Mouse (Mus musculus) liver, embryonic 11.5 days (tissue): ENCODE results near the gene Tars2. TPM values are rescaled to one million over a fixed set of nuclear protein-coding genes. Genes with fewer than 3 reads are reported as not detected.

ENCODE experiments used
- ATAC-seq: fragments of 200-750 bp; cut with Nextera tagmentation; replicated peaks from 2 replicates; pipeline ENCODE4 v1.8.0; 2017; ENCODE audit warnings: moderate number of reproducible peaks, mild to moderate bottlenecking, moderate TSS enrichment, moderate library complexity; ENCODE audit not compliant: low FRiP score
- DNase-seq: peaks from one replicate; pipeline ENCODE4 v3.0.0-alpha.2; 2017; ENCODE audit warnings: low spot score
- H3K27ac ChIP-seq: fragments of 300-500 bp; sonication (generic); 2 replicates; pipeline ENCODE4 v1.5.1; 2014; ENCODE audit warnings: mild to moderate bottlenecking, low read depth, low read length, control low read depth
- H3K27me3 ChIP-seq: fragments of 300-500 bp; sonication (generic); replicated peaks from 2 replicates; pipeline ENCODE4 v1.6.1; 2014; ENCODE audit warnings: low read length, mixed read lengths; ENCODE audit not compliant: control insufficient read depth, insufficient read depth
- H3K36me3 ChIP-seq: fragments of 300-500 bp; sonication (generic); 2 replicates; pipeline ENCODE4 v1.6.1; 2014; ENCODE audit warnings: mild to moderate bottlenecking, low read length, moderate library complexity, mixed read lengths; ENCODE audit not compliant: control insufficient read depth, insufficient read depth
- H3K4me1 ChIP-seq: fragments of 300-500 bp; sonication (generic); replicated peaks from 2 replicates; pipeline ENCODE4 v1.6.1; 2014; ENCODE audit warnings: low read length, mixed read lengths; ENCODE audit not compliant: control insufficient read depth, insufficient read depth
- H3K4me2 ChIP-seq: fragments of 300-500 bp; sonication (generic); 2 replicates; pipeline ENCODE4 v1.6.1; 2014; ENCODE audit warnings: mild to moderate bottlenecking, control low read depth, moderate library complexity
- H3K4me3 ChIP-seq: fragments of 300-500 bp; sonication (generic); 2 replicates; pipeline ENCODE4 v1.5.1; 2014; ENCODE audit warnings: low read depth, low read length, control low read depth
- H3K9ac ChIP-seq: fragments of 300-500 bp; sonication (generic); 2 replicates; pipeline ENCODE4 v1.6.1; 2014; ENCODE audit warnings: low read depth, low read length, control low read depth
- H3K9me3 ChIP-seq: fragments of 300-500 bp; sonication (generic); 2 replicates; pipeline ENCODE4 v1.6.1; 2016; ENCODE audit warnings: low read length, inconsistent platforms, mixed read lengths; ENCODE audit not compliant: control insufficient read depth
- WGBS: fragments of 180-500 bp; shearing (Covaris S2); extraction: QIAGEN DNeasy Blood & Tissue Kit; methylation state at CpG from one replicate; pipeline ENCODE4 v1.1.7; 2014; 5-methylcytosine and 5-hydroxymethylcytosine counted together
- polyA plus RNA-seq: library from polyadenylated mRNA; unstranded; fragments of >200 nt; fragmentation: Nextera tagmentation; extraction: Ambion mirVana; gene quantifications from 2 replicates; pipeline ENCODE4 v1.2.1, GENCODE M21; 2014

Gene Tars2
- polyA plus RNA-seq, 1 experiment from 2014 or later: 97.9 TPM

DNA sequence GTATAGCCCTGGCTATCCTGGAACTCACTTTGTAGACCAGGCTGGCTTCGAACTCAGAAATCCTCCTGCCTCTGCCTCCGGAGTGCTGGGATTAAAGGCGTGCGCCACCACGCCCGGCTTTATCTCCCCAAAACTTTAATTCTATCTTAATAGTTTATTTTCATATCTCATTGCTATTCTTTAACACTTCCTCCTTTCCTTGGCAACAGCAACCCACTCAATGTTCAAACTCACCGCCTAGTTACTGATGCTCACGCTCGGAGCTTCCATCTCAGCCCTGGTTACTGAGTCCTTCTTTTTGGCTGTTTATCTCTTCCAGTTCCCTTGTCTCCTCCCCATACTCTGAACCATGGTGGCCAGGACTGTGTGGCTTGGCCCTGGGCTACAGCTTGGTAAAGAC, 27.7 kb downstream of the Tars2 start:
- no peak overlapping the region for H3K9ac ChIP-seq
- H3K36me3 ChIP-seq: peaks cover 11% of the 10 kb centered on the region
- no peak overlapping the region for H3K4me3 ChIP-seq
- WGBS: 96% methylated on average over 9 of the region's 9 CpGs
- H3K27ac ChIP-seq: no peak overlapping the region
- no peaks in the 10 kb centered on the region for H3K27me3 ChIP-seq
- no peak overlapping the region for H3K4me2 ChIP-seq
- no peaks in the 10 kb centered on the region for H3K9me3 ChIP-seq
- DNase-seq: no peak
- H3K4me1 ChIP-seq: peaks cover 28% of the 10 kb centered on the region
- ATAC-seq: no peak

GRCm38 (mm10) chr3:95731802-95732201, 28.2 kb downstream of the Tars2 start:
- no peak for ATAC-seq
- H3K9ac ChIP-seq: no peak overlapping the region
- H3K4me3 ChIP-seq: no peak overlapping the region

DNA sequence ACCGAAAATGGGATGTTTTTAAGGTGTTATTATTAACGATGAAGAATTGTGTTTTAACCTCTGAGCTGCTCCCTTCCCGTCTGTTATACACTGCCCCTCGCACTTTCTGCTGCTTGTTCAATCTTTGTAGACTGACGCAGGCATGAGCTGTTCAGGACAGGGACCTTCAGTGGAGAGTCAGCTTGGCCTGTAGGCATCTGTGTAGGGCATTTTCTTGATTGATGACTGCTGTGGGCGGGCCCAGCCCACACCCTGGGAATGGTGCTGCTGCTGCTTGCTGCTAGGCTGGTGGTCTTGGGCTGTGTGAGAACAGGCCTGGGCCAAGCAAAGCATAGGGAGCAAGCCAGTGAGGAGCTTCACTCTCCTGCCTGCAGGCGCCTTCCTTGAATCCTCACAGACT, 29.6 kb downstream of the Tars2 start:
- 73% methylated on average over 7 of the region's 7 CpGs for WGBS
- no peak for ATAC-seq
- Histone ChIP-seq H3K4me2 (no peak overlapping the region), H3K27me3 (no peaks in the 10 kb centered on the region), H3K9me3 (no peaks in the 10 kb centered on the region), H3K4me3 (no peak overlapping the region), H3K9ac (no peak overlapping the region), H3K27ac (no peak overlapping the region), H3K36me3 (peaks cover 4% of the 10 kb centered on the region; the same call in 1 of the 2 replicates), H3K4me1 (peaks cover 27% of the 10 kb centered on the region)
- no peak for DNase-seq

More at GRCm38 (mm10) chr3:95731802-95732201, 28.2 kb downstream of the Tars2 start:
- Histone ChIP-seq H3K27me3 (no peaks in the 10 kb centered on the region), H3K4me1 (peaks cover 27% of the 10 kb centered on the region), H3K27ac (no peak overlapping the region), H3K36me3 (peaks cover 11% of the 10 kb centered on the region), H3K4me2 (no peak overlapping the region), H3K9me3 (no peaks in the 10 kb centered on the region)
- no peak for DNase-seq
- 88% methylated on average over 4 of the region's 4 CpGs for WGBS

GRCm38 (mm10) chr3:95728906-95729305, 31.1 kb downstream of the Tars2 start:
- ATAC-seq: no peak
- H3K27ac ChIP-seq: no peak overlapping the region
- WGBS: 88% methylated on average over 2 of the region's 2 CpGs

DNA sequence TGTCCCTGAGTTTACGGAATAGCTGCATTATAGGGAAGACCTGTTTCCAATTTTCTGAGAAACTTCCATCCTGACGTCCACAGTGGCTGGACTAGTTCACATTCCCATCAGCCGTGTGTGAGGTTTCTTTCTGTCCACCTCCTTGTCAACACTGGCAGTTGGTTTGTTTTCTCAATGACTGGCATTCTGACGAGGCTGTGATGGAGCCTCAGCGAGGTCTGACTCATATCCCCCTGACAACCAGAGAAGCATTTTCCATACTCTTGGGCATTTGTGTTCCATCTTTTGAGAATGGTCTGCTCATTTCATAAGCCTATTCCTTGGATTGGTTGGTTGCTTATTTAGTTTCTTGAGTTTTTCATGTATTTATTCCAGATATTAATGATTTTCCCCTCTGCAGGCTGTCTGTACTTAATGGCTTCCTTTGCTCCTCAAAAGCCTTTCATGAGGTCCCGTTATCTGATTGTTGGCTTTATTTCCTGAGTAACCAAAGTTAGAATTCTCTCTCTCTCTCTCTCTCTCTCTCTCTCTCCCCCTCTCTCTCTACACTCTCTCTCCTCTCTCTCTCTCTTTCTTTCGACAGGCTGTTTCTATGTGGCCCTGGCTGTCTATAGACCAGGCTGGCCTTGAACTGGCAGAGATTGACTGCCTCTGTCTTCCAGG, 33.2 kb downstream of the Tars2 start:
- no peak for ATAC-seq

More at GRCm38 (mm10) chr3:95728906-95729305, 31.1 kb downstream of the Tars2 start:
- Histone ChIP-seq H3K36me3 (no peaks in the 10 kb centered on the region), H3K4me3 (no peak overlapping the region), H3K4me2 (no peak overlapping the region), H3K9me3 (no peaks in the 10 kb centered on the region), H3K9ac (no peak overlapping the region), H3K27me3 (no peaks in the 10 kb centered on the region), H3K4me1 (peaks cover 17% of the 10 kb centered on the region)
- DNase-seq: no peak

DNA sequence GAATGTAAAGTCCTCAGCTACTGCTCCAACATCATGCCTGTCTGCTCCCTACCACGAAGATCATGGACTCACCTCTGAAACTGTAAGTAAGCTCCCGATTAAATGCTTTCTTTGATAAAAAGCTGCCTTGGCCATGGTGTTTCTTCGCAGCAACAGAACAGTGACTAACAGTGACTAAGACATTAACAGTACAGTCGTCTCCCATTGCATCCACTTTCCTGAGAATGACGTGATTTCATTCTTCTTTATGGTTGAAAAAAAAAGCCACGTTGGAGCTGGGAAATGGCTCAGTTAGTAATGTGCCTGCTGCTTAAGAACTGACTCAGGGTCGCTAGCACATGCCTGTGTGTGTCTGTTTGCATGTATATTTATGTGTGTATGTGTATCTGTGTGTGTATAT, 34.1 kb downstream of the Tars2 start:
- DNase-seq: no peak
- no peaks in the 10 kb centered on the region for H3K27me3 ChIP-seq
- H3K9ac ChIP-seq: no peak overlapping the region
- H3K4me2 ChIP-seq: no peak overlapping the region
- H3K4me3 ChIP-seq: no peak overlapping the region
- H3K36me3 ChIP-seq: no peaks in the 10 kb centered on the region
- 83% methylated on average over 7 of the region's 7 CpGs for WGBS
- ATAC-seq: no peak
- H3K9me3 ChIP-seq: no peaks in the 10 kb centered on the region
- H3K27ac ChIP-seq: no peak overlapping the region
- H3K4me1 ChIP-seq: peaks cover 4% of the 10 kb centered on the region; the same call in 1 of the 2 replicates

More for the DNA sequence above, 33.2 kb downstream of the Tars2 start:
- H3K4me1 ChIP-seq: peaks cover 4% of the 10 kb centered on the region; the same call in 1 of the 2 replicates
- WGBS: 51% methylated on average over 7 of the region's 7 CpGs
- H3K4me2 ChIP-seq: no peak overlapping the region
- H3K4me3 ChIP-seq: no peak overlapping the region
- DNase-seq: no peak
- H3K27ac ChIP-seq: no peak overlapping the region
- no peaks in the 10 kb centered on the region for H3K9me3 ChIP-seq
- no peaks in the 10 kb centered on the region for H3K27me3 ChIP-seq
- H3K9ac ChIP-seq: no peak overlapping the region
- no peaks in the 10 kb centered on the region for H3K36me3 ChIP-seq

- H3K36me3 ChIP-seq: no peaks in the 10 kb centered on the region
- DNase-seq (no peak), ATAC-seq (no peak)
- no peaks in the 10 kb centered on the region for H3K9me3 ChIP-seq
- H3K4me2 ChIP-seq: no peak overlapping the region
- H3K27ac ChIP-seq: no peak overlapping the region
- H3K4me1 ChIP-seq: peaks cover 4% of the 10 kb centered on the region; the same call in 1 of the 2 replicates
- H3K27me3 ChIP-seq: no peaks in the 10 kb centered on the region
- H3K9ac ChIP-seq: no peak overlapping the region
- H3K4me3 ChIP-seq: no peak overlapping the region
- WGBS: 48% methylated on average over 3 of the region's 3 CpGs
Observed at GRCm38 (mm10) chr3:95722386-95722785, 37.6 kb downstream of the Tars2 start.

DNA sequence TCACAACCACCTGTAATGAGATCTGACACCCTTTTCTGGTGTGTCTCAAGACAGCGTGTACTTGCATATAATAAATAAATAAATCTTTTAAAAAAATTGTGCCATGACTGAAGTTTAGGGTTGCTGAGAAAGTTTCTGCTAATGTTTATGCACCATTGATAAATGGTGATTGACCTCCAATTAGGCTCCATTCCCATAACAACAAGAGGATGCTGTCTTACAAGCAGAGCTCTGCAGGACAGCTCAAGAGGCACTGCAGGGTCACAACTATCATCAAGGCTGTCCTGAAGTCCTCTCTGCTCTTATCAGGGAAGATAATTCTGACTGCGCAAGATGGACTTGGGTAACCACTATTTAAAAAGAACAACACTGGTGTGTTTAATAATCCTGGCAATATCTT, 41.9 kb downstream of the Tars2 start:
- H3K4me1 ChIP-seq: peaks cover 4% of the 10 kb centered on the region; the same call in 1 of the 2 replicates
- 71% methylated on average over 2 of the region's 2 CpGs for WGBS
- no peak overlapping the region for H3K9ac ChIP-seq
- H3K4me2 ChIP-seq: no peak overlapping the region
- H3K36me3 ChIP-seq: no peaks in the 10 kb centered on the region
- H3K27ac ChIP-seq: no peak overlapping the region
- DNase-seq (no peak), ATAC-seq (no peak)
- H3K9me3 ChIP-seq: no peaks in the 10 kb centered on the region
- no peak overlapping the region for H3K4me3 ChIP-seq
- no peaks in the 10 kb centered on the region for H3K27me3 ChIP-seq

- no peak overlapping the region for H3K9ac ChIP-seq
- no peaks in the 10 kb centered on the region for H3K27me3 ChIP-seq
- no peaks in the 10 kb centered on the region for H3K36me3 ChIP-seq
- WGBS: 73% methylated on average over 1 of the region's 1 CpGs
- H3K4me3 ChIP-seq: no peak overlapping the region
- ATAC-seq: no peak
- no peak for DNase-seq
- H3K4me1 ChIP-seq: no peaks in the 10 kb centered on the region
- H3K27ac ChIP-seq: no peak overlapping the region
- no peak overlapping the region for H3K4me2 ChIP-seq
- H3K9me3 ChIP-seq: no peaks in the 10 kb centered on the region
Observed at GRCm38 (mm10) chr3:95716075-95716474, 43.9 kb downstream of the Tars2 start.
